Mouse (Mus musculus) granulocyte monocyte progenitor cell, adult 5-6 weeks (primary cell): ENCODE measurements around the gene H2-Q6. TPM values are rescaled to one million over a fixed set of nuclear protein-coding genes. Genes with fewer than 3 reads are reported as not detected.
A peak's percentile ranks its signal among the peaks of the same experiment; 100 is the strongest.
"Not testable (repeated sequence)": the region's sequence is repeated elsewhere in the genome, so short reads cannot be mapped to it uniquely, and the experiment has no call there.

ENCODE experiments used
- ATAC-seq: replicated peaks from 2 replicates; pipeline ENCODE4 v1.8.0; 2016; ENCODE audit warnings: mild to moderate bottlenecking, moderate TSS enrichment, inconsistent platforms; ENCODE audit not compliant: poor library complexity, severe bottlenecking
- total RNA-seq, 2 experiments: library from RNA; stranded (forward) in 1 of 2; stranded (reverse) in 1 of 2; fragments of 200-712, 200-1000 nt in 1 of 2; fragments of >200 nt in 1 of 2; fragmentation: Nextera tagmentation in 1 of 2; gene quantifications; 2 replicates each; pipeline ENCODE4 v1.2.3; 2014 to 2017

The H2-Q6 gene
- total RNA-seq (2014; fragmentation: Nextera tagmentation), result 23.1 and 29.0 TPM in 2 replicates
- total RNA-seq (2017), result 30.8 and 35.5 TPM in 2 replicates

GRCm38 (mm10) chr17:35424624-35425416 lies at the start of gene H2-Q6:
TSS of gene H2-Q6 (plus strand) at chr17:35424850.
- ATAC-seq, result peak; percentile 97

GRCm38 (mm10) chr17:35379369-35379728 lies 45.3 kb upstream of the H2-Q6 start, which contains the start of gene H2-Q4:
TSS of gene H2-Q4 (plus strand) at chr17:35379617.
- peak; percentile 99 for ATAC-seq

- peak; percentile 33 for ATAC-seq
Measured at GRCm38 (mm10) chr17:35379729-35380451, 44.8 kb upstream of the H2-Q6 start.

GRCm38 (mm10) chr17:35389796-35390195 lies 34.9 kb upstream of the H2-Q6 start:
- ATAC-seq, result not testable (repeated sequence)

- not testable (repeated sequence) for ATAC-seq
Measured at GRCm38 (mm10) chr17:35392671-35393070, 32.0 kb upstream of the H2-Q6 start.

GRCm38 (mm10) chr17:35393864-35394800 lies 30.5 kb upstream of the H2-Q6 start:
- ATAC-seq, result peak; percentile 99

- ATAC-seq, result not testable (repeated sequence)
Measured at GRCm38 (mm10) chr17:35396956-35397355, 27.7 kb upstream of the H2-Q6 start.

- ATAC-seq, result not testable (repeated sequence)
Measured at GRCm38 (mm10) chr17:35413057-35413456, 11.6 kb upstream of the H2-Q6 start.

- ATAC-seq, result peak; percentile 78
Measured at GRCm38 (mm10) chr17:35415273-35416129, 9.1 kb upstream of the H2-Q6 start.

- no peak for ATAC-seq
Measured at GRCm38 (mm10) chr17:35418772-35419171, 5.9 kb upstream of the H2-Q6 start.

- ATAC-seq, result not testable (repeated sequence)
Measured at GRCm38 (mm10) chr17:35419564-35419963, 5.1 kb upstream of the H2-Q6 start.

- ATAC-seq, result not testable (repeated sequence)
Measured at GRCm38 (mm10) chr17:35420206-35420810, 4.3 kb upstream of the H2-Q6 start.

- not testable (repeated sequence) for ATAC-seq
Measured at GRCm38 (mm10) chr17:35421331-35421730, 3.3 kb upstream of the H2-Q6 start.

- not testable (repeated sequence) for ATAC-seq
Measured at GRCm38 (mm10) chr17:35422360-35422759, 2.3 kb upstream of the H2-Q6 start.

GRCm38 (mm10) chr17:35423131-35423810 lies 1.4 kb upstream of the H2-Q6 start:
- not testable (repeated sequence) for ATAC-seq

- ATAC-seq, result not testable (repeated sequence)
Measured at GRCm38 (mm10) chr17:35424106-35424505, 544 bp upstream of the H2-Q6 start.

- not testable (repeated sequence) for ATAC-seq
Measured at GRCm38 (mm10) chr17:35425474-35425873, 824 bp downstream of the H2-Q6 start.

- ATAC-seq, result not testable (repeated sequence)
Measured at GRCm38 (mm10) chr17:35428883-35429282, 4.2 kb downstream of the H2-Q6 start.
